Comparison of ENCODE assay signal across 24 mouse cellular contexts in genomic region chr3:138106887-138107286, GRCm38 (mm10). TPM values are rescaled to one million over a fixed set of nuclear protein-coding genes. Genes with fewer than 3 reads are reported as not detected.
"Had no signal": no experiment of that assay in that cellular context is flagged by ENCODE, and none has a peak within 500 bp of the region (broad histone marks: within the 10 kb centered on the region; RNA-seq: fewer than 3 reads in every experiment).

No protein-coding gene starts in this region.

- H3K27me3 ChIP-seq: neural tube, embryonic 12.5 days; neural tube, embryonic 15.5 days had no signal

- H3K27ac ChIP-seq: kidney, postnatal 0 days; layer of hippocampus, adult 2 months; liver, embryonic 14.5 days; neural tube, embryonic 12.5 days; neural tube, embryonic 15.5 days; stomach, postnatal 0 days had no signal

- H3K36me3 ChIP-seq: neural tube, embryonic 12.5 days; neural tube, embryonic 15.5 days had no signal

- H3K9ac ChIP-seq: liver, embryonic 14.5 days; neural tube, embryonic 12.5 days; neural tube, embryonic 15.5 days had no signal

- DNase-seq: kidney, adult 2 months; kidney, postnatal 25 days; layer of hippocampus, adult 9-11 months; lung, adult 2 months; lung, postnatal 14 days; midbrain, embryonic 14.5 days; right cerebral cortex, adult 18-20 months; right cerebral cortex, postnatal 14 days; right cerebral cortex, postnatal 4 days; thymus, adult 2 months; thymus, postnatal 14 days; thymus, postnatal 4 days had no signal

- H3K4me1 ChIP-seq: neural tube, embryonic 12.5 days; neural tube, embryonic 15.5 days had no signal

- ATAC-seq: intestine, postnatal 0 days had no signal

- H3K4me3 ChIP-seq: layer of hippocampus, adult 2 months; neural tube, embryonic 12.5 days; neural tube, embryonic 15.5 days had no signal

RNA-seq across cellular contexts. Expression of gene Gm5105, which starts 39.7 kb away (rescaled TPM):
- total RNA-seq: left cerebral cortex, postnatal 10 days; megakaryocyte-erythroid progenitor cell, adult 5-6 weeks had no signal
- polyA plus RNA-seq: intestine, postnatal 0 days; kidney, adult 2 months; limb, embryonic 11.5 days; liver, embryonic 14.5 days; midbrain, embryonic 11.5 days; midbrain, embryonic 14.5 days; neural tube, embryonic 12.5 days; stomach, embryonic 14.5 days; stomach, postnatal 0 days; thymus, adult 2 months had no signal

RNA-seq across cellular contexts. Expression of gene 1110002E22Rik, which starts 42.0 kb away (rescaled TPM):
- total RNA-seq: megakaryocyte-erythroid progenitor cell, adult 5-6 weeks had no signal
